Mouse (Mus musculus) retina, postnatal 1 day (tissue): ENCODE results near the gene Tmem184b.

Experiments
- DNase-seq: peaks from one replicate; pipeline ENCODE4 v3.0.0-alpha.2; 2012

Gene Tmem184b

DNA sequence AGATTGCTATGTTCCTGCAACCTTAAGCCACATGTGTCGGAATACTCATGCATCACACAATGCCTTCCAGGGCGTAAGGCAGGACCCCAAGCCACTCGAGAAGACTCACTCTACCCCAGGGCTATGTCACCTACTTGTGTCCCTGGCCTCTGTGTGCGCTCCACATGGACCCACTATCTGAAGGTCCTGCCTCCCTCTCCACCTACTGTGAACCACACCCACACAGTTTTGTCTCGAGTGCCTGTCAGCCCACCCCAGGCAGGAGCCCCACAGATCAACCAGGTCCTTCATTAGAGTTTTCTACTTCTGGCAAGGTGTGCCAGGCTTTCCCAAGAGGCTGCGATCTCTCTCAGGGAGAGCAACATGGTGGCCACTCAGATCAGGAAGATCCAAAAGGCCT, 8.1 kb downstream of the Tmem184b start:
- no peak for DNase-seq

GRCm38 (mm10) chr15:79394842-79395241, 8.5 kb downstream of the Tmem184b start:
- no peak for DNase-seq

- no peak for DNase-seq
Measured at GRCm38 (mm10) chr15:79393101-79393500, 10.3 kb downstream of the Tmem184b start.

- DNase-seq = no peak
Measured at GRCm38 (mm10) chr15:79392527-79392926, 10.8 kb downstream of the Tmem184b start.

- DNase-seq = peak; percentile 80
Measured at GRCm38 (mm10) chr15:79391447-79392093, 11.8 kb downstream of the Tmem184b start.

DNA sequence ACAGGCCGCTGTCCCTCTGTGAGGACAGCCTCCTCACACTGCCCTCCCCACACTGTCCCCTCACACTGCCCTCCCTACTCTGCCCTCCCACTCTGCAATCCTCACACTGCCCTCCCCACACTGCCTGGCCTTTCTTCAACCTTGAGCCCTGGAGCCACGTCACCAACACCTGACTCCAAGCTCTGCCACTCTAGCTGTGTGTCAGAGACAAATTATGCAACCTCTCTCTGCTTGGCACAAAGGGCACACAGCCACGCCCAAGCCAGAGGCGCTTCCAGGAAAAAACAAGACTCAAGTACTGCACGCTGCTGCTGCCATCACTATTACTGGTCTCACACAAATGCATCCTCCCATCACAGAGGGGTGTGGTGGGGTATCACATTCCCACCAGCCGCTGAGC, 12.9 kb downstream of the Tmem184b start:
- no peak for DNase-seq

GRCm38 (mm10) chr15:79388171-79388570, 15.2 kb downstream of the Tmem184b start:
- DNase-seq = no peak

DNA sequence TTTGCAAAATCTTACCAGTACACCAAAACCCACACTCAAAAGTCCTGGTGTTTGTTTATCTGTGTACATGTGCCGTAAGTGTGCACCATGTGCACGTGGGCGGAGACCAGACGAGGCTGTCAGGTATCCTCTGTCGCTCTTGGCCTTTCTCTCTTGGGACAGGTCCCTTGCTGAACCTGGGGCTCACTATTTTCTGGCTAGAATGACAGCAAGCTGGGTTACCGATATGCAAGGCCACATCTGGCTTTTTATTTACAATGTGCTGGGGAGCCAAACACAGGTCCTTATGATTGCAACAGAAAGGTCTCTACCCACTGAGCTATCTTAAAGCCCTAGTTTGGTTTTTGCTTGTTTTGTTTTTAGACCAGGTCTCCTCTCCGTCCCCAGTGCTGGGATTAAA, 15.8 kb downstream of the Tmem184b start:
- no peak for DNase-seq

GRCm38 (mm10) chr15:79387081-79387480, 16.3 kb downstream of the Tmem184b start:
- no peak for DNase-seq

- DNase-seq = no peak
Measured at GRCm38 (mm10) chr15:79381644-79382043, 21.7 kb downstream of the Tmem184b start.

- DNase-seq = peak; percentile 92
Measured at GRCm38 (mm10) chr15:79380468-79381444, 22.6 kb downstream of the Tmem184b start.

GRCm38 (mm10) chr15:79379658-79380057, 23.7 kb downstream of the Tmem184b start:
- DNase-seq = no peak

DNA sequence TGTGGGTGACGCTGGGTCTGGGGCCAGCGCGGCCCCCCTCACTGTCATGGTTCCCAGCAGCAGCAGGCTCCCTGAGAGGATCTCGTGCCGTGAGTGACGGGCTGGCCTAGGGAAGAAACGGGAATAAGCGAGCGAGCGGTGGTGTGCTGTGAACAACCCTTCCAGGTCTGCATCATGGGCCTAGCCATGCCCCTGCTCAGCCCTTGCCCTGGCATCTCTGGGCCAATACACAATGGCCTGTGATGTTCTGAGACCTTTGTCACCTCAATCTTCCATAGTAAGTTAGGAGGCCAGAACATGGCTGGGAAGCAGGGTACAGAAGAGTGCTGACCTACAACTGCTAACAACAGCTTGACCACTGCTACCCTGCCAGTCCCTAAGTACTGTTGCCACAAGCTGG, 24.8 kb downstream of the Tmem184b start:
- no peak for DNase-seq

DNA sequence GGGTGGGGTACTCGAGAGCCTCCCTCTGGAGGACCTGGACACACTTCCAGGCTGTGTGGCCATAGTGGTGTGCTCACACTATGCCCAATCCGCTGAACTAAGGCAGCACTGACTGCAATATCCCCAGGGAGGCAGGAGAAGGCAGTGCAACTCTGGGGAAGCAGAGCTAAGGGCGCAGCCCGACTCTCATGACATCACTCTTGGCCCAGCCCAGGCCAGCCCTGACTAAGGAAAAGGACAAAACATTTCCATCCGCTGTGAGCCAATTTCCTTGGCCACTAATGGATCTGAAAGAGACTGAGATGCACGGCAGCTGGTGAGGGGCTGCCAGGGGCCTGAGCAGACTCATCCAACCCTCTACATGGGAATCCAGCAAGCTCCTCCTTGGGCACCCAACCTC, 25.7 kb downstream of the Tmem184b start:
- DNase-seq = no peak

DNA sequence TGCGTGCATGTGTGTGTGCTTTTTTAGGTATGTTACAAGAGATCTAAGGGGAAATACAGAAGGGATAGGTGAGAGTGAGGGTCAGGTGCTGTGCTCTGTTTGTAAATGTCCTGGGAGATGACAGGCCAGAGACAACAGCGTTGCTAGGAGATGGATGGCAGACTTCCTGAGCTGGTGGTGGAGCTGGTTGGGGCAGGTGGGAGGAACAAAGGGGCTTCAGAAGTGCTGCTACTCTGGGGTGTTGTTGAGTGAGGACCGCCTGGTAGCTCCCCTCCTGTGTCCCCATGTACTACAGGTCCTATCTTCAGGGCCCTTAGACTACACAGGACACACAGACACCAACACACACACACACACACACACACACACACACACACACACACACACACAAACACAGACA, 28.6 kb downstream of the Tmem184b start:
- no peak for DNase-seq

GRCm38 (mm10) chr15:79370281-79370843, 33.0 kb downstream of the Tmem184b start:
- DNase-seq = no peak

GRCm38 (mm10) chr15:79369452-79370280, 33.7 kb downstream of the Tmem184b start:
- no peak for DNase-seq

- no peak for DNase-seq
Measured at GRCm38 (mm10) chr15:79368861-79369440, 34.4 kb downstream of the Tmem184b start.

- no peak for DNase-seq
Measured at GRCm38 (mm10) chr15:79368313-79368811, 35.0 kb downstream of the Tmem184b start.

DNA sequence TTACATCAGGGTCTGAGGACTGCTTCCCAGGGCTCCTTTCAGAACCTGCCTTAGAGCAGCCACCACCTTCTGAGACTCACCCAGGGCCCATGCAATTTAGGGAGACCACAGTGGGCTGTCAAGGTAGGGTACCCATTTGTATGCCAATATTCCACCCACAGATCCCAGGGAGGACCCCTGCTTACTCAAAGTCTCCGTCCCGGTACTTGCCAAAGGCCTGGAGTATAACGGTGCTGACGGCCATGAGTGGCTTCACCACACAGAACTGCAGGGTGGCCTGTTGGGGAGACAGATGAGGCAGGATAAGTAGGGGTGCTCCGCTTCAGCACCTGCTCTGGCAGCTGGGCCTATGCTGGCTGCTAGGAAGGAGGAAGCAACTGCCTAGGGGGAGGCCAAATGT, 37.0 kb downstream of the Tmem184b start:
- DNase-seq = no peak

- no peak for DNase-seq
Measured at GRCm38 (mm10) chr15:79365068-79365467, 38.3 kb downstream of the Tmem184b start.

DNA sequence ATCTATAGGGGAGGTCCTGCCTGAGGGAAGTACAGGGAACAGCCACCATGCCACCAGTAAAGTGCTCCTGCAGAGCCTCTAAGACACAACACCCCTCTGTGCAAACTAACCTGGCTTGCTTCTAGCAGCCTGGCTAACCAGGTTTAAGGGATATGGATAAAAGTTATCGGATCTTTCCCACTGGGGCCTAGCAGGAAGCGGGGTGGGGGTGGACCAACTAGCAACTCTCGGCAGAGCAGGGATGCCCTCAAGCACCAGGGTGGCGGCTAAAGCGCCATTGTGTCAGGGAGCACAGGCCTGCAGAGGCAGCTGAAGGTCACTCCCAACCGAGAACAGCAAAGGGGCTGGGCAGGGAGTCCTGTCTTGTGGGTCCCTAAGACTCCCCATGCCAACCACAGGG, 39.2 kb downstream of the Tmem184b start:
- DNase-seq = no peak
